Mouse (Mus musculus) monocyte, adult 5-6 weeks (primary cell): ENCODE results near the gene Top2b. TPM values are rescaled to one million over a fixed set of nuclear protein-coding genes. Genes with fewer than 3 reads are reported as not detected.
A peak's percentile ranks its signal among the peaks of the same experiment; 100 is the strongest.

Source experiments
- ATAC-seq: fragments of 153-309, 156-312 bp; replicated peaks from 2 replicates; pipeline ENCODE4 v1.8.0; 2017; ENCODE audit warnings: mild to moderate bottlenecking; ENCODE audit not compliant: low TSS enrichment, insufficient number of reproducible peaks, severe bottlenecking, poor library complexity, low FRiP score
- total RNA-seq: library from RNA; stranded (forward); fragments of 200-1000, 200-491, 200-594 nt; gene quantifications from 3 replicates; pipeline ENCODE4 v1.2.3, GENCODE M21; 2017

Top2b gene
- 215 to 232 TPM (median 220 TPM) in 3 replicates for total RNA-seq

DNA sequence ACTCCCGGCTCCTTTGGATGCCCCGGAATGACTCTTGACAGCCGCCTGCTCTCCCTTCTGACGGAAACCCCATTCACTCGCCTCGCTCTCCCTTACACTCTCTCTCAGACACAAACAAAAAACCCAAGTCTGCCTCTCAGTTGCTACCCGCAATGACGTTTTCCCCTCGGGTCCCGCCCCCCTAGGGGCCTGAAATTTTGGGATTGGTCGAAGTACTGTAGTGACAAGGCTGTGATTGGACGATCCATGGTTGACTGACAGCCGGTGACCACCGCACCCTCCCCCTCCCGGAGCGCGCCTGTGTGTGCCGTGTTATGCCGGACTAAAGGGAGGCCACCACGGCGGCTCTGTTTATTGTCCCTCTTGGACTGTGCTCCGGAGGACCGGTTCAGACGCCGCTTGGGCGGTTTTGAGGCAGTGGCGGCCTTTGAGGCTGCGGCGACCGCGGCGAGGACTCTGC is at the start of gene Top2b:
Gene Top2b, plus strand, starts transcription at position 302 of the 460 bp plus-strand sequence.
- peak; percentile 97 for ATAC-seq

- no peak for ATAC-seq
Measured at GRCm38 (mm10) chr14:16316715-16317114, 48.3 kb upstream of the Top2b start.

- no peak for ATAC-seq
Measured at GRCm38 (mm10) chr14:16319818-16320217, 45.2 kb upstream of the Top2b start.

- ATAC-seq = no peak
Measured at GRCm38 (mm10) chr14:16324394-16324793, 40.6 kb upstream of the Top2b start.

GRCm38 (mm10) chr14:16325208-16325607 is 39.8 kb upstream of the Top2b start:
- no peak for ATAC-seq

DNA sequence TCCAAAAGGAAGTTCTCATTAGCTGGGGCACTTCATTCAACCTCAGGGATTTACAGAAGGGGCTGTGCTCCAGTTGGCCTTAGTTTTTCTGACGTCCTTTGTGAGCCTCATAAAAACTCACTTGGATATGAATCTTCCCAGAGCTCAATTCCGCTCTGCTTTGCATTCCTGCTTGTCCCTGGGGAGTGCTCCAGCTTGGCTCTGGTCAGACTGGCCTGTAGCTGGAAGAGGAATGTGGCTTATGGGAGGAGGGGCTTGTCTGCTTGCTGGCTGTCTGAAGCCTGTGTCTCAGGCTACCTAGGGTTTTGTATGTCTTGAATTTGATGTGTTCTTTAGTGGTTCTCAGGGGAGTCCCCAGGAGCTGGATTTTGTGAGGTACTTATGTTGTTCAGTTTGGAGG is 36.4 kb upstream of the Top2b start:
- no peak for ATAC-seq

DNA sequence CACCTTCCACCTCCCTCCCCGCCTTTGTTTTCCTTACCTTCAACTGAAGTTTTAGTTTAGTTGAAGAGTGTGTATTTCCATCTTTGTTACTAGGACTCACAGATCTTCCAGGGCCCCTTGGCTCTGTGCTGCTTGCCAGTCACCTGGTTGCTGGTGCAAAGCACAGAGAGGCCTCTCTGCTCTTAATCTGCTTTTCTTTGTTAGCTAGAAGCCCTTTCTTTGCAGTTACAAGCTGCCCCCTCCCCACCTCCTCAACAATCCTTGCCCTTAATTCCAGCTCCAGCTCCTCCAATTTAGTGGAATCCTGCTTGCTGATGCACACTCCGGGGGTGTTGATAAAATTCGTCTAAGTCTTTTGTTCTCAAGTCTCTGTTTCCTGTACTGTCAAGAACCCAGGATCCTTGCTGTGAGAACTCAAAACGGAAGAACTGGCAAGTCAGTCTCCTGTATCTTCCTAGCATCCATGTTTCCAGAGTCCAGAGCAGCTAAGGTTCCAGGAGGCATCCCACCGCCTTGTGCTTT is 36.0 kb upstream of the Top2b start:
- no peak for ATAC-seq

- no peak for ATAC-seq
Measured at GRCm38 (mm10) chr14:16329756-16330155, 35.2 kb upstream of the Top2b start.

GRCm38 (mm10) chr14:16334260-16334659 is 30.7 kb upstream of the Top2b start:
- no peak for ATAC-seq

- ATAC-seq = no peak
Measured at GRCm38 (mm10) chr14:16335835-16336417, 29.1 kb upstream of the Top2b start.

- no peak for ATAC-seq
Measured at GRCm38 (mm10) chr14:16347505-16347904, 17.5 kb upstream of the Top2b start.

- no peak for ATAC-seq
Measured at GRCm38 (mm10) chr14:16359704-16360103, 5.3 kb upstream of the Top2b start.

- ATAC-seq = peak; percentile 10; the same call in 1 of the 2 replicates
Measured at GRCm38 (mm10) chr14:16364161-16364831, 683 bp upstream of the Top2b start.

GRCm38 (mm10) chr14:16365362-16366173 is 589 bp downstream of the Top2b start:
- ATAC-seq = peak; percentile 29

- no peak for ATAC-seq
Measured at GRCm38 (mm10) chr14:16366174-16366889, 1.4 kb downstream of the Top2b start.

- ATAC-seq = no peak
Measured at GRCm38 (mm10) chr14:16366986-16367385, 2.0 kb downstream of the Top2b start.

- ATAC-seq = no peak; the same call in 1 of the 2 replicates
Measured at GRCm38 (mm10) chr14:16372761-16373160, 7.8 kb downstream of the Top2b start.

- no peak for ATAC-seq
Measured at GRCm38 (mm10) chr14:16373190-16373589, 8.2 kb downstream of the Top2b start.
